Mouse (Mus musculus) thymus, postnatal 0 days (tissue): ENCODE data around the gene Uap1. TPM values are rescaled to one million over a fixed set of nuclear protein-coding genes. Genes with fewer than 3 reads are reported as not detected.

Experiments
- DNase-seq: peaks from one replicate; pipeline ENCODE4 v3.0.0-alpha.2; 2015; ENCODE audit warnings: low spot score
- polyA plus RNA-seq: library from polyadenylated mRNA; unstranded; fragments of >200 nt; fragmentation: Nextera tagmentation; extraction: Ambion mirVana; gene quantifications from 2 replicates; pipeline ENCODE4 v1.2.1, GENCODE M21; 2015

The Uap1 gene
- 48.9 and 51.0 TPM in 2 replicates for polyA plus RNA-seq

- DNase-seq, result peak; percentile 98
Observed at GRCm38 (mm10) chr1:170174814-170175332, at the start of gene Uap1. Uap1 (minus strand) TSS chr1:170174957.

- DNase-seq, result no peak
Observed at GRCm38 (mm10) chr1:170223276-170223675, 48.5 kb upstream of the Uap1 start.

- no peak for DNase-seq
Observed at GRCm38 (mm10) chr1:170220351-170220750, 45.6 kb upstream of the Uap1 start.

GRCm38 (mm10) chr1:170218091-170218884 lies 43.5 kb upstream of the Uap1 start:
- peak; percentile 46 for DNase-seq

- DNase-seq, result no peak
Observed at GRCm38 (mm10) chr1:170215590-170215989, 40.8 kb upstream of the Uap1 start.

GRCm38 (mm10) chr1:170214757-170215522 lies 40.2 kb upstream of the Uap1 start, which contains the start of gene Uhmk1:
Uhmk1 (minus strand) TSS chr1:170215397.
- peak; percentile 87 for DNase-seq

- DNase-seq, result no peak
Observed at GRCm38 (mm10) chr1:170214383-170214756, 39.6 kb upstream of the Uap1 start.

GRCm38 (mm10) chr1:170213181-170213879 lies 38.6 kb upstream of the Uap1 start:
- no peak for DNase-seq

GRCm38 (mm10) chr1:170206395-170206794 lies 31.6 kb upstream of the Uap1 start:
- no peak for DNase-seq

GRCm38 (mm10) chr1:170200379-170200778 lies 25.6 kb upstream of the Uap1 start:
- DNase-seq, result peak; percentile 9

GRCm38 (mm10) chr1:170196211-170196610 lies 21.5 kb upstream of the Uap1 start:
- DNase-seq, result no peak

GRCm38 (mm10) chr1:170191925-170192324 lies 17.2 kb upstream of the Uap1 start:
- no peak for DNase-seq

- DNase-seq, result no peak
Observed at GRCm38 (mm10) chr1:170190225-170190624, 15.5 kb upstream of the Uap1 start.

- DNase-seq, result no peak
Observed at GRCm38 (mm10) chr1:170188601-170189000, 13.8 kb upstream of the Uap1 start.

- DNase-seq, result no peak
Observed at GRCm38 (mm10) chr1:170186531-170186930, 11.8 kb upstream of the Uap1 start.

GRCm38 (mm10) chr1:170185137-170185536 lies 10.4 kb upstream of the Uap1 start:
- DNase-seq, result no peak

- no peak for DNase-seq
Observed at GRCm38 (mm10) chr1:170182706-170183105, 7.9 kb upstream of the Uap1 start.

GRCm38 (mm10) chr1:170176661-170177239 lies 2.0 kb upstream of the Uap1 start:
- no peak for DNase-seq

GRCm38 (mm10) chr1:170175848-170176247 lies 1.1 kb upstream of the Uap1 start:
- no peak for DNase-seq

GRCm38 (mm10) chr1:170173991-170174813 lies 555 bp downstream of the Uap1 start:
- no peak for DNase-seq
